Mouse (Mus musculus): ENCODE results near the gene Snx9. TPM values are rescaled to one million over a fixed set of nuclear protein-coding genes. Genes with fewer than 3 reads are reported as not detected.
A peak's percentile ranks its signal among the peaks of the same experiment; 100 is the strongest.

Snx9 gene
- polyA plus RNA-seq, 1 experiment from 2014 or later: 91.4 TPM

GRCm38 (mm10) chr17:5893574-5894148, 52.5 kb downstream of the Snx9 start:
- Histone ChIP-seq H3K4me1 (replicated peaks; ENCODE audit: control insufficient read depth, insufficient read depth, low read length) (0 out of 2 replicates have a peak, but pooled peaks cover 9% of the 10 kb centered on the region), H3K27ac (ENCODE audit: low read depth, low read length) (peak overlapping the region; percentile 89), H3K27me3 (replicated peaks; ENCODE audit: control insufficient read depth, insufficient read depth, low read length) (no peaks in the 10 kb centered on the region), H3K4me2 (replicated peaks; ENCODE audit: low read depth) (peak overlapping the region; percentile 13), H3K4me3 (ENCODE audit: low read depth, low read length) (no peak overlapping the region), H3K9me3 (ENCODE audit: control insufficient read depth) (no peaks in the 10 kb centered on the region), H3K9ac (ENCODE audit: low read depth, low read length) (no peak overlapping the region), H3K36me3 (ENCODE audit: control insufficient read depth, insufficient read depth) (peaks cover 14% of the 10 kb centered on the region)
- peak; percentile 70 for ATAC-seq
- TF ChIP-seq CTCF (IDR thresholded peaks at IDR 0.05; ENCODE audit: low read depth): peak; percentile 72
- 53% methylated on average over 7 of the region's 7 CpGs for WGBS

DNA sequence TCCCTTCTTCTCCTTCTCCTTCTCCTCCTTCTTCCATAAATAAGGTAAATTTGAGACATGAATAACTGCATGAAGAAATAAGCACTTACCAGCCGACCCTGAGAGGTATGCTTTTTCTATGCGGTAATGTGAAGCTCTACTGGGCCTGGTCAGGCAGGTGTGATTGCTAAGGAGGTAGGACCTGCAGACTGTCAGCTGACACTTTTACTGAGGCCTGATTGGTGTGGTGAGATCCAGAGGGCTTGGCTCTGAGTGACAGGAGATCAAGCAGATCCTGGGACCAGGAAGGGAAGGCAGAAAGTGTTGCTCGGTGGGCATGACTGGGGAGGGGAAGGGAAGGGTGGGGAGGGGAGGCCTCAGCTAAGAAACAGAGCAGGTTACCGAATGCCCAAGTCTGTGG, 54.9 kb downstream of the Snx9 start:
- 32% methylated on average over 4 of the region's 4 CpGs for WGBS
- 0 out of 2 replicates have a peak, but pooled peaks cover 9% of the 10 kb centered on the region for H3K4me1 ChIP-seq (replicated peaks; ENCODE audit: control insufficient read depth, insufficient read depth, low read length)
- peaks cover 28% of the 10 kb centered on the region for H3K36me3 ChIP-seq (ENCODE audit: control insufficient read depth, insufficient read depth)
- peak overlapping the region; percentile 40; the same call in 1 of the 2 replicates for H3K4me2 ChIP-seq (replicated peaks; ENCODE audit: low read depth)
- H3K9me3 ChIP-seq (ENCODE audit: control insufficient read depth): no peaks in the 10 kb centered on the region
- H3K27me3 ChIP-seq (replicated peaks; ENCODE audit: control insufficient read depth, insufficient read depth, low read length): no peaks in the 10 kb centered on the region
- no peak for TF ChIP-seq CTCF (IDR thresholded peaks at IDR 0.05; ENCODE audit: low read depth)
- no peak overlapping the region for H3K4me3 ChIP-seq (ENCODE audit: low read depth, low read length)
- H3K9ac ChIP-seq (ENCODE audit: low read depth, low read length): no peak overlapping the region
- ATAC-seq: peak; percentile 60
- H3K27ac ChIP-seq (ENCODE audit: low read depth, low read length): 0 out of 2 replicates have a peak overlapping the region, but pooled peaks have one; percentile 78

DNA sequence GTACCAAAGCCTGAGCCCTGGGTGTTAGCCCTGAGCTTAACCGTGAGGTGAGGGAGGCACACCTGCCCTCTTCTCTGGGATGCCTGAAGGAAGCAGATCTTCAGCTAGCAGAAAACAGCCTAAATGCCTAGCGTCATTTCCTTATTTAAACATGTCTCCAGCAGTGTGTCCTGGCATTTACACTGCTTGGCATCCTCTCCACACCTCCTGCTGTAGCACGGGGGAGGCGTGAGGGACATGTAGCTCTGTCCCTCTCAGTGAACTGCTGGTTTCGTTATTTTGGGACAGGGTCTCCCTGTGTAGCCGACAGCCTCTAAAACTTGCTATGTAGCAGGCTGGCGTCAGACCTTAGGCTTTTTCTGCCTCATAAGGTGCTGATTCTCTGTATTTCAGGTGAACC, 55.5 kb downstream of the Snx9 start:
- no peak overlapping the region for H3K4me2 ChIP-seq (replicated peaks; ENCODE audit: low read depth)
- H3K4me1 ChIP-seq (replicated peaks; ENCODE audit: control insufficient read depth, insufficient read depth, low read length): 0 out of 2 replicates have a peak, but pooled peaks cover 9% of the 10 kb centered on the region
- H3K27ac ChIP-seq (ENCODE audit: low read depth, low read length): no peak overlapping the region
- no peaks in the 10 kb centered on the region for H3K27me3 ChIP-seq (replicated peaks; ENCODE audit: control insufficient read depth, insufficient read depth, low read length)
- H3K36me3 ChIP-seq (ENCODE audit: control insufficient read depth, insufficient read depth): peaks cover 33% of the 10 kb centered on the region
- H3K4me3 ChIP-seq (ENCODE audit: low read depth, low read length): no peak overlapping the region
- 78% methylated on average over 7 of the region's 7 CpGs for WGBS
- no peaks in the 10 kb centered on the region for H3K9me3 ChIP-seq (ENCODE audit: control insufficient read depth)
- H3K9ac ChIP-seq (ENCODE audit: low read depth, low read length): no peak overlapping the region
- no peak for TF ChIP-seq CTCF (IDR thresholded peaks at IDR 0.05; ENCODE audit: low read depth)
- ATAC-seq: no peak

- no peak overlapping the region for H3K27ac ChIP-seq (ENCODE audit: low read depth, low read length)
- peak overlapping the region; percentile 22; the same call in 1 of the 2 replicates for H3K9ac ChIP-seq (ENCODE audit: low read depth, low read length)
- ATAC-seq: no peak
- H3K9me3 ChIP-seq (ENCODE audit: control insufficient read depth): no peaks in the 10 kb centered on the region
- H3K36me3 ChIP-seq (ENCODE audit: control insufficient read depth, insufficient read depth): peaks cover 43% of the 10 kb centered on the region
- no peak for TF ChIP-seq CTCF (IDR thresholded peaks at IDR 0.05; ENCODE audit: low read depth)
- H3K27me3 ChIP-seq (replicated peaks; ENCODE audit: control insufficient read depth, insufficient read depth, low read length): no peaks in the 10 kb centered on the region
- H3K4me3 ChIP-seq (ENCODE audit: low read depth, low read length): no peak overlapping the region
- 0 out of 2 replicates have a peak, but pooled peaks cover 9% of the 10 kb centered on the region for H3K4me1 ChIP-seq (replicated peaks; ENCODE audit: control insufficient read depth, insufficient read depth, low read length)
- 89% methylated on average over 17 of the region's 17 CpGs for WGBS
- no peak overlapping the region for H3K4me2 ChIP-seq (replicated peaks; ENCODE audit: low read depth)
These were observed 56.4 kb downstream of the Snx9 start for GRCm38 (mm10) chr17:5897326-5898200.

- no peak for ATAC-seq
- no peaks in the 10 kb centered on the region for H3K9me3 ChIP-seq (ENCODE audit: control insufficient read depth)
- H3K4me1 ChIP-seq (replicated peaks; ENCODE audit: control insufficient read depth, insufficient read depth, low read length): 0 out of 2 replicates have a peak, but pooled peaks cover 9% of the 10 kb centered on the region
- no peak overlapping the region for H3K9ac ChIP-seq (ENCODE audit: low read depth, low read length)
- no peak overlapping the region for H3K27ac ChIP-seq (ENCODE audit: low read depth, low read length)
- TF ChIP-seq CTCF (IDR thresholded peaks at IDR 0.05; ENCODE audit: low read depth): no peak
- no peaks in the 10 kb centered on the region for H3K27me3 ChIP-seq (replicated peaks; ENCODE audit: control insufficient read depth, insufficient read depth, low read length)
- no peak overlapping the region for H3K4me3 ChIP-seq (ENCODE audit: low read depth, low read length)
- peaks cover 58% of the 10 kb centered on the region for H3K36me3 ChIP-seq (ENCODE audit: control insufficient read depth, insufficient read depth)
- 87% methylated on average over 6 of the region's 6 CpGs for WGBS
- H3K4me2 ChIP-seq (replicated peaks; ENCODE audit: low read depth): no peak overlapping the region
These were observed 58.1 kb downstream of the Snx9 start for GRCm38 (mm10) chr17:5899251-5899650.

GRCm38 (mm10) chr17:5901381-5901780, 60.3 kb downstream of the Snx9 start:
- Histone ChIP-seq H3K4me1 (replicated peaks; ENCODE audit: control insufficient read depth, insufficient read depth, low read length) (no peaks in the 10 kb centered on the region), H3K27ac (ENCODE audit: low read depth, low read length) (no peak overlapping the region), H3K27me3 (replicated peaks; ENCODE audit: control insufficient read depth, insufficient read depth, low read length) (no peaks in the 10 kb centered on the region), H3K9me3 (ENCODE audit: control insufficient read depth) (no peaks in the 10 kb centered on the region), H3K4me2 (replicated peaks; ENCODE audit: low read depth) (no peak overlapping the region), H3K36me3 (ENCODE audit: control insufficient read depth, insufficient read depth) (peaks cover 79% of the 10 kb centered on the region), H3K9ac (ENCODE audit: low read depth, low read length) (no peak overlapping the region), H3K4me3 (ENCODE audit: low read depth, low read length) (no peak overlapping the region)
- no peak for ATAC-seq
- 70% methylated on average over 5 of the region's 5 CpGs for WGBS
- TF ChIP-seq CTCF (IDR thresholded peaks at IDR 0.05; ENCODE audit: low read depth): peak; percentile 35

Measured in intestine, postnatal 0 days (tissue).